Mouse (Mus musculus): ENCODE data around the gene AU021092. TPM values are rescaled to one million over a fixed set of nuclear protein-coding genes. Genes with fewer than 3 reads are reported as not detected.

Gene AU021092
- polyA plus RNA-seq, 1 experiment from 2014 or later, result 15.6 TPM

DNA sequence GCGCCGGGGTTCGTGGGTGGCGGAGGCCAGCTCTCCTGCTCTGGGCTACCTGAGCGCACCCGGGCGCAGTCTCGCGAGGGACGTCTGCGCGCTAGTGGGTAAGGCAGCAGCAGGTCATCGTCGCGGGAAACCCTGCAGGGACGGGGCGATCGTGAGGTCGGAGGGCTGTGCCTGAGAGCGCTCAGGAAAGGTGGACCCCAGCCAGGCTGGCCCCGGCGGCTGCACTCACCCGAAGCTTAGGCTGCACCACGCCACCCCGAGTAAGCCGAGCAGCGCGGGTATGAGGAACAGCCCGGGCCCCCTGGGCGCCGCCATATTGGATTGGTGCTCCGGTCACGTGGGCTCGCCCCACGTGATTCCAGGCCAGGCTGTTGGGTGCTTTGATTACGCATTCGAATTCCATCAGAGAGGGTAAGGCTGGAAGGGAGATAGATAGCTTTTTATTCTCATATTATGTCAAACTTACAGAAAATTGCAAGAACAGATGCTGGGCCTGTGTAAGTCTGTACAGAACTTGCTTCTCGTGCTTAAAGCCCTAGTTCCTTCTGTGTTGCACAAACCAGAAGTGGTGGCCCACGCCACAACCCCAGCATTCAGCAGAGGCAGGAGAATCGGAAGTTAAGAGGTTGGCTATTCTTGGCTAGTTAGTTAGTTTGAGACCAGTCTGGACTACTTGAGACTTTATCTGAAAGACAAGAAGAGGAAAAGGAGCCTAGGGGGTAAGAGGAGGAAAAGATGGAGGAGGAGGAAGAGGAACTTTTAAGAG, 18.2 kb downstream of the AU021092 start, which contains the start of gene Nagpa:
Gene Nagpa, minus strand, starts transcription at position 345 of the 766 bp plus-strand sequence.
- WGBS, result 4% methylated on average over 40 of the region's 40 CpGs
- peak within 1 kb of the TSS; percentile 80 for H3K4me3 ChIP-seq (replicated peaks; ENCODE audit: low read depth, low read length)
- H3K27ac ChIP-seq (replicated peaks; ENCODE audit: low read depth, low read length), result no peak within 1 kb of the TSS
- H3K4me1 ChIP-seq (ENCODE audit: control insufficient read depth, insufficient read depth, low read length), result peaks cover 9% of the 10 kb centered on the region
- H3K27me3 ChIP-seq (ENCODE audit: control insufficient read depth, insufficient read depth, low read length), result no peaks in the 10 kb centered on the region
- no peaks in the 10 kb centered on the region for H3K9me3 ChIP-seq (ENCODE audit: control insufficient read depth, low read length)
- peak within 1 kb of the TSS; percentile 91 for H3K4me2 ChIP-seq (ENCODE audit: low read length)
- H3K36me3 ChIP-seq (ENCODE audit: control insufficient read depth, insufficient read depth, low read length), result peaks cover 12% of the 10 kb centered on the region; the same call in 1 of the 2 replicates
- ATAC-seq (ENCODE audit: low FRiP score, low TSS enrichment) (peak; percentile 94), DNase-seq (peak; percentile 94)
- peak within 1 kb of the TSS; percentile 60 for H3K9ac ChIP-seq (replicated peaks; ENCODE audit: low read length)

DNA sequence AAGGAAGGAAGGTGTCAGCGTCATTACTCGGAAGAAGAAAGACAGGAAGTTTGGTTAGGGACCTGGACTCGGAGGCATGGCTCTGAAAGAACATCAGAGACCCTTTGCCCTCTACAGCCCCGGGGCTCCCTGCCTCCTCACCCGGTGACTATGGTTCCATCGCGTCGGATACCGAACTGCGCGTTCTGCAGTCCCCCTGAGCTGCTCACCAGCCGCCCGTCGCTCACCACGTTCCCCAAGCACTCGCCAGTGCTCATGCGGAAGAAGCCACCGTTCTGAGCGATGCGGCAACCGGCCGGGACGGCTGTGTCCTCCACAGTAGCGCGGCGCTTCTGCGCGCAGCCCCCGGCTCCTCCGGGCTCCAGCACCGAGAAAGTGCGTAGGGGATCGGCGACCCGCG, 18.9 kb downstream of the AU021092 start:
- H3K27ac ChIP-seq (replicated peaks; ENCODE audit: low read depth, low read length), result no peak overlapping the region

DNA sequence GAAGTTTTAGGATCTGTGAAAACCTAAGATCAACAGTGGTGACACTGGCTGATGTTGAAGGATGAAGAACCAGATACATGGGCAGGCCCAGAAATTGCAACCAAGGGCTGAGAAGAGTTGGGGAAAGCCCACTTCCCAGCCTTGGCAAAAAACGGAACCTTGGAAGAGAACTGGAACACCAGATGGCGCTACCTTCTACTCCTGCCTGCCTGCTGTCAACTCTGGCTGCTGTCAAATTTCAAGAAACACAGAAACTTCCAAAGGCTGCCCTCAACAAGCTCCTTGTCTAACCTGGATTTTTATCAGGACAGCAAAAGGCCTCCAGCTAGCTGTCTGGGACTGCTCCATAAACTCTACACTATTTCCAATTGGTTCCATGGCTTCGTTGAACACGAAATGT, 19.4 kb downstream of the AU021092 start:
- no peaks in the 10 kb centered on the region for H3K27me3 ChIP-seq (ENCODE audit: control insufficient read depth, insufficient read depth, low read length)
- no peak overlapping the region for H3K27ac ChIP-seq (replicated peaks; ENCODE audit: low read depth, low read length)
- ATAC-seq (ENCODE audit: low FRiP score, low TSS enrichment) (no peak), DNase-seq (peak; percentile 73)
- H3K4me1 ChIP-seq (ENCODE audit: control insufficient read depth, insufficient read depth, low read length), result peaks cover 9% of the 10 kb centered on the region
- H3K4me3 ChIP-seq (replicated peaks; ENCODE audit: low read depth, low read length), result peak overlapping the region; percentile 80
- H3K9me3 ChIP-seq (ENCODE audit: control insufficient read depth, low read length), result no peaks in the 10 kb centered on the region
- 16% methylated on average over 4 of the region's 4 CpGs for WGBS
- no peak overlapping the region for H3K9ac ChIP-seq (replicated peaks; ENCODE audit: low read length)
- peak overlapping the region; percentile 91 for H3K4me2 ChIP-seq (ENCODE audit: low read length)
- peaks cover 16% of the 10 kb centered on the region; the same call in 1 of the 2 replicates for H3K36me3 ChIP-seq (ENCODE audit: control insufficient read depth, insufficient read depth, low read length)

More for the DNA sequence above, 18.9 kb downstream of the AU021092 start:
- Histone ChIP-seq H3K36me3 (ENCODE audit: control insufficient read depth, insufficient read depth, low read length) (peaks cover 16% of the 10 kb centered on the region; the same call in 1 of the 2 replicates), H3K4me3 (replicated peaks; ENCODE audit: low read depth, low read length) (peak overlapping the region; percentile 80), H3K9me3 (ENCODE audit: control insufficient read depth, low read length) (no peaks in the 10 kb centered on the region), H3K4me2 (ENCODE audit: low read length) (peak overlapping the region; percentile 91), H3K9ac (replicated peaks; ENCODE audit: low read length) (peak overlapping the region; percentile 60), H3K27me3 (ENCODE audit: control insufficient read depth, insufficient read depth, low read length) (no peaks in the 10 kb centered on the region), H3K4me1 (ENCODE audit: control insufficient read depth, insufficient read depth, low read length) (peaks cover 9% of the 10 kb centered on the region)
- DNase-seq (no peak), ATAC-seq (ENCODE audit: low FRiP score, low TSS enrichment) (peak; percentile 53; the same call in 1 of the 2 replicates)
- 2% methylated on average over 36 of the region's 36 CpGs for WGBS

DNA sequence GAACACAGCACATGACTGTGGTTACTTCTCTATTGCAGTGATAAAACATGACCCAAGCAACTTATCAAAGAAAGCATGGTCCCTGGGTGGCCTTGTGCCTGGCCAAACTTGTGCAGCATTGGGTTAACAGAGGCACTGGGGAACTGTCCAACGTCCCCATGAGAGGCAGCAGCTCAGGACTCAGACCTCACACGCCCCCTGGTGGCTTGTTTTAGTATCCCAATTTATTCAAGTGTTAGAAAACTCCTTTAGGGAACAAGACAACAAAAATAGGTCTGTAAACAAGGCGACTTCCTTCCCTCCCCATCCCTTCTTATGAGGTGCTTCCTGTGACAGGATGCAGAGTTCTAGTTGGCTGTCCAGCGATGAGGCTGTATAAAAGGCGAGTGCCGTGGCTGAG, 27.0 kb downstream of the AU021092 start:
- WGBS, result 28% methylated on average over 6 of the region's 6 CpGs
- H3K27me3 ChIP-seq (ENCODE audit: control insufficient read depth, insufficient read depth, low read length), result no peaks in the 10 kb centered on the region

DNA sequence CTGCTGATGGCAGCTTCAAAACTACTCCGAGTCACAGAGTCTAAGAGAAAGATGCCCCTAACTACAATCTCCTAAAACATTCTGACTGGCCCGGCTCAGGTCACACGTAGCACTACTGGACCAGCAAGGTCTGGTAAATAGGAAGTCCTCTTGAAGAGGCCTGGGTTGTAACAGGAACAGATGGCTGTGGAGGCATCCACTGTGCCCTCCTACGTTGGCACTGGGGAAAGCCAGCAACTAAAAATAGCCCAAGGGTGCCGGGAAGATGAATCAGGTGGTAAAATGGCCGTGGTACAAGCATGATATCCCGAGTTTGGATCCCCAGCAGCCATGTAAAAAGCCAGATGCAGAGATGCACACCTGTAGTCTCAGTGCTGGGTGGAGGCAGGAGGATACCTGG, 35.9 kb downstream of the AU021092 start:
- H3K4me1 ChIP-seq (ENCODE audit: control insufficient read depth, insufficient read depth, low read length), result no peaks in the 10 kb centered on the region
- WGBS, result 80% methylated on average over 7 of the region's 7 CpGs

More for the DNA sequence above, 27.0 kb downstream of the AU021092 start:
- Histone ChIP-seq H3K4me2 (ENCODE audit: low read length) (no peak overlapping the region), H3K36me3 (ENCODE audit: control insufficient read depth, insufficient read depth, low read length) (peaks cover 14% of the 10 kb centered on the region; the same call in 1 of the 2 replicates), H3K9ac (replicated peaks; ENCODE audit: low read length) (no peak overlapping the region), H3K4me3 (replicated peaks; ENCODE audit: low read depth, low read length) (no peak overlapping the region), H3K9me3 (ENCODE audit: control insufficient read depth, low read length) (no peaks in the 10 kb centered on the region), H3K27ac (replicated peaks; ENCODE audit: low read depth, low read length) (no peak overlapping the region), H3K4me1 (ENCODE audit: control insufficient read depth, insufficient read depth, low read length) (no peaks in the 10 kb centered on the region)
- DNase-seq (peak; percentile 72), ATAC-seq (ENCODE audit: low FRiP score, low TSS enrichment) (no peak)

DNA sequence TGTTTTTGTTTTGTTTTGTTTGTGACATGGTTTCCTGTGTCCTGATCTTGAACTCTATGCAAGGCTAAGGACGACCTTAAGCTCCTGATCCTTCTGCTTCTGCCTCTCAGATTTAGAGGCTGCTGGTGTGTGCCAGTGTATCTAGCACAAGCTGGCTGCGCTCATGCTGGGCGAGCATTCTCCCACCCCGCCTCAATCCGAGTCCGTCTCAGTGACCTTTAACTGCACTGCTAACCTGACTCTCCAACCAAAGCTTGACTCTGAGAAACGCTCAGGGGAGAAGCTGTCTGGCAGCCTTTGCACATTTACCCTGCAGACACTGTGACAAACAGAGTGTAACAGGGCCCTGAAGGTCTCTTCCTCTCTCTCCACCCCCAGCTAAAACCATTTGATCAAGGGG, 36.4 kb downstream of the AU021092 start:
- Histone ChIP-seq H3K4me1 (ENCODE audit: control insufficient read depth, insufficient read depth, low read length) (no peaks in the 10 kb centered on the region), H3K36me3 (ENCODE audit: control insufficient read depth, insufficient read depth, low read length) (no peaks in the 10 kb centered on the region), H3K4me2 (ENCODE audit: low read length) (no peak overlapping the region), H3K4me3 (replicated peaks; ENCODE audit: low read depth, low read length) (no peak overlapping the region), H3K27me3 (ENCODE audit: control insufficient read depth, insufficient read depth, low read length) (no peaks in the 10 kb centered on the region), H3K27ac (replicated peaks; ENCODE audit: low read depth, low read length) (no peak overlapping the region), H3K9me3 (ENCODE audit: control insufficient read depth, low read length) (no peaks in the 10 kb centered on the region), H3K9ac (replicated peaks; ENCODE audit: low read length) (no peak overlapping the region)
- ATAC-seq (ENCODE audit: low FRiP score, low TSS enrichment) (no peak), DNase-seq (no peak)
- 61% methylated on average over 7 of the region's 7 CpGs for WGBS

More for the DNA sequence above, 35.9 kb downstream of the AU021092 start:
- H3K4me2 ChIP-seq (ENCODE audit: low read length), result no peak overlapping the region
- H3K27ac ChIP-seq (replicated peaks; ENCODE audit: low read depth, low read length), result no peak overlapping the region
- ATAC-seq (ENCODE audit: low FRiP score, low TSS enrichment) (no peak), DNase-seq (no peak)
- no peaks in the 10 kb centered on the region for H3K9me3 ChIP-seq (ENCODE audit: control insufficient read depth, low read length)
- no peaks in the 10 kb centered on the region for H3K27me3 ChIP-seq (ENCODE audit: control insufficient read depth, insufficient read depth, low read length)
- no peaks in the 10 kb centered on the region for H3K36me3 ChIP-seq (ENCODE audit: control insufficient read depth, insufficient read depth, low read length)
- H3K4me3 ChIP-seq (replicated peaks; ENCODE audit: low read depth, low read length), result no peak overlapping the region
- no peak overlapping the region for H3K9ac ChIP-seq (replicated peaks; ENCODE audit: low read length)

DNA sequence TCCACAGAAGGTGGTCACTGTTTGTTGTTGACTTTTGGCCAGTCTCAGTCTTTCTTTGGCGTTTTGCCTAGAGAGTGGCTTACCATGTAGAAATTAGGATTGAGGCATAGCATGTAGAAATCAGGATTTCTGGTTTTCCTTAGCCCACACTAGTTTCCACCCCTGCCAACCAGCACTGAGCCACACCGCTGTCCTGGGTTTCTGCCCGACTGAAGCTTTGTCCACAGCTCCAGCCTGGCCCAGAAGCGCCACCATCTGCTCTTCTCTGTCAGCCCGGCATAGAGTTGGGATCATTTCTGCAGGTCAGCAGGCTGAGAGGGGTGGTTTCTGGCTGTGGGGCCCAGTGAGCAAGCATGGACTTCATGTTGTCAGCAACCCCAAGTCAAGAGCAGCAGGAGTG, 37.1 kb downstream of the AU021092 start:
- no peaks in the 10 kb centered on the region for H3K27me3 ChIP-seq (ENCODE audit: control insufficient read depth, insufficient read depth, low read length)
- no peak overlapping the region for H3K4me3 ChIP-seq (replicated peaks; ENCODE audit: low read depth, low read length)
- 84% methylated on average over 5 of the region's 5 CpGs for WGBS
- H3K4me2 ChIP-seq (ENCODE audit: low read length), result no peak overlapping the region
- H3K27ac ChIP-seq (replicated peaks; ENCODE audit: low read depth, low read length), result no peak overlapping the region
- no peaks in the 10 kb centered on the region for H3K4me1 ChIP-seq (ENCODE audit: control insufficient read depth, insufficient read depth, low read length)
- no peaks in the 10 kb centered on the region for H3K36me3 ChIP-seq (ENCODE audit: control insufficient read depth, insufficient read depth, low read length)
- no peaks in the 10 kb centered on the region for H3K9me3 ChIP-seq (ENCODE audit: control insufficient read depth, low read length)
- ATAC-seq (ENCODE audit: low FRiP score, low TSS enrichment) (no peak), DNase-seq (no peak)
- H3K9ac ChIP-seq (replicated peaks; ENCODE audit: low read length), result no peak overlapping the region

DNA sequence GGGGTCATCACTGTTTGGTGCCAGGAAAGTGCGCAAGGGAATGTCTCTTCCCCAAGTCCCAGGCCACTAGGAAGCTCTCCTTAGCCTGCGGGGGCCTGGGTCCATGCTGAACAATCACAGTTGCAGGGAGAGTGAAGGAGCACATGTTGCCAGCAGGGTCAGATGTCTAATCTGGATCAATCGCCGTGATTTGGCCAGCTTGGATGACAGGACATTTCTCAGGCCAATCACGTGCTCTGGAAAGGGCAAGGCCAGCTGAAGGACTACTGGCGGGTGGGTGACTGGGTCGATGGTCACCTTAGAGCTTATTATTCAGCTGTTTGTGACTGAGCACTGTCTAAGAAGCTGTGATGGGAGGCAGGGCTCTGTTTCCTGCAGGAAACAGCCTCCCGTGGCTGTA, 38.0 kb downstream of the AU021092 start:
- Histone ChIP-seq H3K4me2 (ENCODE audit: low read length) (no peak overlapping the region), H3K4me1 (ENCODE audit: control insufficient read depth, insufficient read depth, low read length) (no peaks in the 10 kb centered on the region), H3K9ac (replicated peaks; ENCODE audit: low read length) (no peak overlapping the region), H3K27me3 (ENCODE audit: control insufficient read depth, insufficient read depth, low read length) (no peaks in the 10 kb centered on the region), H3K36me3 (ENCODE audit: control insufficient read depth, insufficient read depth, low read length) (no peaks in the 10 kb centered on the region), H3K4me3 (replicated peaks; ENCODE audit: low read depth, low read length) (no peak overlapping the region), H3K9me3 (ENCODE audit: control insufficient read depth, low read length) (no peaks in the 10 kb centered on the region), H3K27ac (replicated peaks; ENCODE audit: low read depth, low read length) (no peak overlapping the region)
- no peak for DNase-seq
- WGBS, result 65% methylated on average over 8 of the region's 8 CpGs
- no peak for ATAC-seq (ENCODE audit: low FRiP score, low TSS enrichment)
